Mouse (Mus musculus) megakaryocyte, embryonic 14.5 days (primary cell): ENCODE data around the gene Mpi.

ENCODE experiments used
- FLI1 ChIP-seq: IDR thresholded peaks from 2 replicates; pipeline ENCODE4 v1.6.1; 2012; ENCODE audit warnings: low read length, inconsistent platforms, mixed read lengths
- GATA1 ChIP-seq: IDR thresholded peaks from 3 replicates; pipeline ENCODE4 v1.6.1; 2012; ENCODE audit warnings: mixed read lengths, low read length, inconsistent platforms, borderline replicate concordance

DNA sequence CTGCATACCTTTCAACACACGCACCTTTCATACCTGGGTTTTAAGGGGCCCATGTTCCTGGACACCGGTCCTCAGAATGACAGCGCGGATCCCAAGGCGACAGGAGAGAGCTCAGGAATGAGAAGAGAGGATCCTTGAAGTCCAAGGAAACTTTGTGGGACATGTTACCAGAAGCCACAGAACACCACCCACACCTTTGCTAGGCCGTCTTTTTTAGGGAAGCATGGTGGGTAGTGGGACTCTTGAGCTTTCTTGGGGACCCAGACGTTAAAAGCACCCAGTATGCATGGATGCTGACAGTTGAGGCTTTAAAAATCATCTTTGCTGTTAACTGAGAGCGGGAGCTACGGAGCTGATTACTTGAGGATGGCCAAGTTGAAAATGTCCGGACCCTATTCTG, 47.7 kb downstream of the Mpi start:
- TF ChIP-seq FLI1: no peak
- TF ChIP-seq GATA1: no peak
